Mouse (Mus musculus): ENCODE measurements around the gene Ccdc88c. TPM values are rescaled to one million over a fixed set of nuclear protein-coding genes. Genes with fewer than 3 reads are reported as not detected.
A peak's percentile ranks its signal among the peaks of the same experiment; 100 is the strongest.

Gene Ccdc88c
- polyA plus RNA-seq, 1 experiment from 2014 or later: 18.3 TPM

- Histone ChIP-seq H3K27ac (replicated peaks) (no peak overlapping the region), H3K4me2 (replicated peaks) (peak overlapping the region; percentile 80), H3K9ac (replicated peaks) (peak overlapping the region; percentile 81; the same call in 1 of the 2 replicates), H3K4me3 (peak overlapping the region; percentile 70), H3K9me3 (no peaks in the 10 kb centered on the region), H3K27me3 (no peaks in the 10 kb centered on the region), H3K4me1 (peaks cover 53% of the 10 kb centered on the region), H3K36me3 (0 out of 2 replicates have a peak, but pooled peaks cover 7% of the 10 kb centered on the region)
- ATAC-seq (replicated peaks): no peak
- WGBS: 79% methylated on average over 4 of the region's 4 CpGs
Measured at GRCm38 (mm10) chr12:101026025-101026424, 2.8 kb downstream of the Ccdc88c start.

- Histone ChIP-seq H3K9ac (replicated peaks) (no peak overlapping the region), H3K36me3 (0 out of 2 replicates have a peak, but pooled peaks cover 7% of the 10 kb centered on the region), H3K4me1 (peaks cover 59% of the 10 kb centered on the region), H3K4me2 (replicated peaks) (peak overlapping the region; percentile 20), H3K27ac (replicated peaks) (peak overlapping the region; percentile 17), H3K27me3 (no peaks in the 10 kb centered on the region), H3K4me3 (no peak overlapping the region), H3K9me3 (no peaks in the 10 kb centered on the region)
- WGBS: 66% methylated on average over 7 of the region's 7 CpGs
- ATAC-seq (replicated peaks): no peak
Measured at GRCm38 (mm10) chr12:101025379-101025778, 3.5 kb downstream of the Ccdc88c start.

GRCm38 (mm10) chr12:101024824-101025223, 4.0 kb downstream of the Ccdc88c start:
- 41% methylated on average over 8 of the region's 8 CpGs for WGBS
- 0 out of 2 replicates have a peak, but pooled peaks cover 7% of the 10 kb centered on the region for H3K36me3 ChIP-seq
- peak overlapping the region; percentile 20 for H3K4me2 ChIP-seq (replicated peaks)
- no peaks in the 10 kb centered on the region for H3K27me3 ChIP-seq
- H3K4me1 ChIP-seq: peaks cover 64% of the 10 kb centered on the region
- no peak overlapping the region for H3K9ac ChIP-seq (replicated peaks)
- no peak for ATAC-seq (replicated peaks)
- peak overlapping the region; percentile 17 for H3K27ac ChIP-seq (replicated peaks)
- no peaks in the 10 kb centered on the region for H3K9me3 ChIP-seq
- H3K4me3 ChIP-seq: no peak overlapping the region

GRCm38 (mm10) chr12:101023143-101023542, 5.7 kb downstream of the Ccdc88c start:
- Histone ChIP-seq H3K36me3 (0 out of 2 replicates have a peak, but pooled peaks cover 7% of the 10 kb centered on the region), H3K27me3 (no peaks in the 10 kb centered on the region), H3K9ac (replicated peaks) (no peak overlapping the region), H3K9me3 (no peaks in the 10 kb centered on the region), H3K27ac (replicated peaks) (no peak overlapping the region; the same call in 1 of the 2 replicates), H3K4me3 (no peak overlapping the region), H3K4me1 (peaks cover 78% of the 10 kb centered on the region), H3K4me2 (replicated peaks) (peak overlapping the region; percentile 9; the same call in 1 of the 2 replicates)
- no peak for ATAC-seq (replicated peaks)
- 49% methylated on average over 11 of the region's 11 CpGs for WGBS

- no peak for ATAC-seq (replicated peaks)
- Histone ChIP-seq H3K4me1 (peaks cover 74% of the 10 kb centered on the region), H3K9me3 (no peaks in the 10 kb centered on the region), H3K36me3 (0 out of 2 replicates have a peak, but pooled peaks cover 7% of the 10 kb centered on the region), H3K4me2 (replicated peaks) (no peak overlapping the region), H3K9ac (replicated peaks) (no peak overlapping the region), H3K27me3 (no peaks in the 10 kb centered on the region), H3K4me3 (no peak overlapping the region), H3K27ac (replicated peaks) (no peak overlapping the region)
- 90% methylated on average over 8 of the region's 8 CpGs for WGBS
Measured at GRCm38 (mm10) chr12:101022353-101022752, 6.5 kb downstream of the Ccdc88c start.

- H3K4me1 ChIP-seq: peaks cover 74% of the 10 kb centered on the region
Measured at GRCm38 (mm10) chr12:101021484-101022226, 7.2 kb downstream of the Ccdc88c start.

GRCm38 (mm10) chr12:101020210-101021015, 8.4 kb downstream of the Ccdc88c start:
- Histone ChIP-seq H3K27ac (replicated peaks) (peak overlapping the region; percentile 9; the same call in 1 of the 2 replicates), H3K36me3 (0 out of 2 replicates have a peak, but pooled peaks cover 7% of the 10 kb centered on the region), H3K4me2 (replicated peaks) (no peak overlapping the region), H3K4me1 (peaks cover 74% of the 10 kb centered on the region), H3K27me3 (no peaks in the 10 kb centered on the region), H3K9ac (replicated peaks) (no peak overlapping the region), H3K9me3 (no peaks in the 10 kb centered on the region), H3K4me3 (no peak overlapping the region)
- no peak for ATAC-seq (replicated peaks)
- WGBS: 57% methylated on average over 15 of the region's 15 CpGs

More at GRCm38 (mm10) chr12:101021484-101022226, 7.2 kb downstream of the Ccdc88c start:
- no peaks in the 10 kb centered on the region for H3K9me3 ChIP-seq
- 0 out of 2 replicates have a peak, but pooled peaks cover 7% of the 10 kb centered on the region for H3K36me3 ChIP-seq
- no peak for ATAC-seq (replicated peaks)
- H3K4me2 ChIP-seq (replicated peaks): no peak overlapping the region
- WGBS: 71% methylated on average over 9 of the region's 9 CpGs
- no peak overlapping the region for H3K4me3 ChIP-seq
- no peaks in the 10 kb centered on the region for H3K27me3 ChIP-seq
- H3K9ac ChIP-seq (replicated peaks): no peak overlapping the region
- no peak overlapping the region for H3K27ac ChIP-seq (replicated peaks)

GRCm38 (mm10) chr12:101019443-101019842, 9.4 kb downstream of the Ccdc88c start:
- 0 out of 2 replicates have a peak, but pooled peaks cover 7% of the 10 kb centered on the region for H3K36me3 ChIP-seq
- 90% methylated on average over 7 of the region's 7 CpGs for WGBS
- H3K27me3 ChIP-seq: no peaks in the 10 kb centered on the region
- H3K27ac ChIP-seq (replicated peaks): 0 out of 2 replicates have a peak overlapping the region, but pooled peaks have one; percentile 25
- no peak for ATAC-seq (replicated peaks)
- H3K4me2 ChIP-seq (replicated peaks): no peak overlapping the region
- peaks cover 74% of the 10 kb centered on the region for H3K4me1 ChIP-seq
- no peak overlapping the region for H3K4me3 ChIP-seq
- no peak overlapping the region for H3K9ac ChIP-seq (replicated peaks)
- no peaks in the 10 kb centered on the region for H3K9me3 ChIP-seq

- H3K27ac ChIP-seq (replicated peaks): 0 out of 2 replicates have a peak overlapping the region, but pooled peaks have one; percentile 25
- no peak for ATAC-seq (replicated peaks)
- 33% methylated on average over 5 of the region's 5 CpGs for WGBS
- no peaks in the 10 kb centered on the region for H3K9me3 ChIP-seq
- no peaks in the 10 kb centered on the region for H3K27me3 ChIP-seq
- no peak overlapping the region for H3K4me3 ChIP-seq
- H3K36me3 ChIP-seq: 0 out of 2 replicates have a peak, but pooled peaks cover 7% of the 10 kb centered on the region
- H3K9ac ChIP-seq (replicated peaks): no peak overlapping the region
- H3K4me2 ChIP-seq (replicated peaks): 0 out of 2 replicates have a peak overlapping the region, but pooled peaks have one; percentile 1
- H3K4me1 ChIP-seq: peaks cover 74% of the 10 kb centered on the region
Measured at GRCm38 (mm10) chr12:101019031-101019430, 9.8 kb downstream of the Ccdc88c start.

GRCm38 (mm10) chr12:101017971-101018371, 10.9 kb downstream of the Ccdc88c start:
- H3K27ac ChIP-seq (replicated peaks): 0 out of 2 replicates have a peak overlapping the region, but pooled peaks have one; percentile 6
- H3K9ac ChIP-seq (replicated peaks): no peak overlapping the region
- no peak overlapping the region for H3K4me3 ChIP-seq
- H3K27me3 ChIP-seq: no peaks in the 10 kb centered on the region
- 31% methylated on average over 6 of the region's 6 CpGs for WGBS
- no peak for ATAC-seq (replicated peaks)
- peaks cover 73% of the 10 kb centered on the region for H3K4me1 ChIP-seq
- 0 out of 2 replicates have a peak, but pooled peaks cover 7% of the 10 kb centered on the region for H3K36me3 ChIP-seq
- no peaks in the 10 kb centered on the region for H3K9me3 ChIP-seq
- H3K4me2 ChIP-seq (replicated peaks): no peak overlapping the region

- Histone ChIP-seq H3K4me3 (no peak overlapping the region), H3K27ac (replicated peaks) (peak overlapping the region; percentile 53), H3K9me3 (no peaks in the 10 kb centered on the region), H3K9ac (replicated peaks) (no peak overlapping the region), H3K4me2 (replicated peaks) (no peak overlapping the region), H3K36me3 (0 out of 2 replicates have a peak, but pooled peaks cover under 1% of the 10 kb centered on the region), H3K27me3 (no peaks in the 10 kb centered on the region), H3K4me1 (peaks cover 80% of the 10 kb centered on the region)
- WGBS: 35% methylated on average over 5 of the region's 5 CpGs
- ATAC-seq (replicated peaks): no peak
Measured at GRCm38 (mm10) chr12:101016412-101016928, 12.4 kb downstream of the Ccdc88c start.

Data from forebrain, embryonic 15.5 days (tissue).